Mouse (Mus musculus) limb, embryonic 11.5 days (tissue): ENCODE data around the gene Abca13. TPM values are rescaled to one million over a fixed set of nuclear protein-coding genes. Genes with fewer than 3 reads are reported as not detected.

Experiments used
- ATAC-seq: fragments of 200-750 bp; cut with Nextera tagmentation; 2 replicates; pipeline ENCODE4 v1.8.0; 2017; ENCODE audit warnings: low read depth; ENCODE audit not compliant: insufficient number of reproducible peaks, low FRiP score, low TSS enrichment
- DNase-seq: peaks from one replicate; pipeline ENCODE4 v3.0.0-alpha.2; 2015; ENCODE audit warnings: low spot score
- H3K27ac ChIP-seq: fragments of 300-500 bp; sonication (generic); replicated peaks from 2 replicates; pipeline ENCODE4 v1.5.1; 2014; ENCODE audit warnings: low read depth, mild to moderate bottlenecking, low read length
- H3K27me3 ChIP-seq: fragments of 300-500 bp; sonication (generic); 2 replicates; pipeline ENCODE4 v1.6.1; 2014; ENCODE audit warnings: mild to moderate bottlenecking, low read length, mixed read lengths; ENCODE audit not compliant: control insufficient read depth, insufficient read depth
- H3K36me3 ChIP-seq: fragments of 300-500 bp; sonication (generic); 2 replicates; pipeline ENCODE4 v1.6.1; 2014; ENCODE audit warnings: mild to moderate bottlenecking, low read length, moderate library complexity, mixed read lengths; ENCODE audit not compliant: control insufficient read depth, insufficient read depth
- H3K4me1 ChIP-seq: fragments of 300-500 bp; sonication (generic); 2 replicates; pipeline ENCODE4 v1.6.1; 2014; ENCODE audit warnings: low read length, mixed read lengths; ENCODE audit not compliant: control insufficient read depth, insufficient read depth
- H3K4me2 ChIP-seq: fragments of 300-500 bp; sonication (generic); 2 replicates; pipeline ENCODE4 v1.6.1; 2014; ENCODE audit warnings: low read depth, mild to moderate bottlenecking, moderate library complexity; ENCODE audit not compliant: severe bottlenecking
- H3K4me3 ChIP-seq: fragments of 300-500 bp; sonication (generic); 2 replicates; pipeline ENCODE4 v1.5.1; 2014; ENCODE audit warnings: low read depth, low read length
- H3K9ac ChIP-seq: fragments of 300-500 bp; sonication (generic); 2 replicates; pipeline ENCODE4 v1.6.1; 2014; ENCODE audit warnings: mild to moderate bottlenecking, low read length
- H3K9me3 ChIP-seq: fragments of 300-500 bp; sonication (generic); 2 replicates; pipeline ENCODE4 v1.6.1; 2016; ENCODE audit warnings: low read length; ENCODE audit not compliant: control insufficient read depth
- WGBS: fragments of 180-500 bp; shearing (Covaris S2); extraction: QIAGEN DNeasy Blood & Tissue Kit; methylation state at CpG from one replicate; pipeline ENCODE4 v1.1.7; 2014; 5-methylcytosine and 5-hydroxymethylcytosine counted together
- polyA plus RNA-seq: library from polyadenylated mRNA; unstranded; fragments of >200 nt; fragmentation: Nextera tagmentation; extraction: Ambion mirVana; gene quantifications from 2 replicates; pipeline ENCODE4 v1.2.1, GENCODE M21; 2014

Gene Abca13
- polyA plus RNA-seq, 1 experiment from 2014 or later = not detected

DNA sequence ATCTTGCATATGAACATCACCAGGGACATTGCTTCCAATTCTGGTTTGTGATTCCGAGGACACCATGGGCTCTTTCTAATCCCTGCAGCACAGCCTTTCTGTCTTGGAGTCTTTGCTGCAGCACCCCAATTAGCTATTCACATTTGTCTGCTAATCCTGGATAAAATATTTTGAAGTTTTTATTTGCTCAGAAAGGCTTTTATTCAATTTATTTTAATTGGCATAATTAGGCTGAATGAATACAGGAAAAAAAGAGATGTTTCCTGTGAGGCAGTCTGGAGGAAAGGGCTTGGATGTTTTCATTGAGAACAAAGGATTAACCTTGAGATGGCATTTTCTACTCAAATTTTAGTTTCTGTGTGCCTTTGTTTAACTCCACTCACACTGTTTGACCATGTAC lies 428.2 kb downstream of the Abca13 start:
- Histone ChIP-seq H3K9me3 (no peaks in the 10 kb centered on the region), H3K9ac (no peak overlapping the region), H3K36me3 (no peaks in the 10 kb centered on the region), H3K27ac (no peak overlapping the region), H3K4me3 (no peak overlapping the region), H3K4me2 (no peak overlapping the region), H3K27me3 (no peaks in the 10 kb centered on the region), H3K4me1 (no peaks in the 10 kb centered on the region)
- ATAC-seq (no peak), DNase-seq (no peak)
- WGBS = 69% methylated on average over 1 of the region's 1 CpGs

DNA sequence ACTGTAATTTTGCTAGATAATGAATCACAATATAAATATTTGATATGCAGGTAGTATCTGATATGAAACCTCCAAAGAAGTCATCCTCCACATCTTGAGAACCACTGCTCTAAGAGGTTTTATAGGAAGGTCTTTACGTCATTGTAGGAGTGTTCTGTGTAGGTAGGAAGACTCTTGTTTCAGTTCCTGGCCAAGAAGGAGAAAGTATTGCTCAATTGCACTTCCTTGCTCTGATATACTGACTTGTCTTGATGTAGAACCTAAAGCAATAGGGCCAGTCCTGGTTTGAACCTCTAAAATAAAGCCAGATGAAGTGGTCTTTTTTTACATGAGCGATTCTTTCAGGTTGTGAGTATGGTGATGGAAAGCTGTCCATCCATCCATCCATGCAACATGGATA lies 431.1 kb downstream of the Abca13 start:
- Histone ChIP-seq H3K27me3 (no peaks in the 10 kb centered on the region), H3K4me2 (no peak overlapping the region), H3K27ac (no peak overlapping the region), H3K36me3 (no peaks in the 10 kb centered on the region), H3K9ac (no peak overlapping the region), H3K4me3 (no peak overlapping the region), H3K9me3 (no peaks in the 10 kb centered on the region), H3K4me1 (no peaks in the 10 kb centered on the region)
- DNase-seq (no peak), ATAC-seq (no peak)
- WGBS = 82% methylated on average over 2 of the region's 2 CpGs

DNA sequence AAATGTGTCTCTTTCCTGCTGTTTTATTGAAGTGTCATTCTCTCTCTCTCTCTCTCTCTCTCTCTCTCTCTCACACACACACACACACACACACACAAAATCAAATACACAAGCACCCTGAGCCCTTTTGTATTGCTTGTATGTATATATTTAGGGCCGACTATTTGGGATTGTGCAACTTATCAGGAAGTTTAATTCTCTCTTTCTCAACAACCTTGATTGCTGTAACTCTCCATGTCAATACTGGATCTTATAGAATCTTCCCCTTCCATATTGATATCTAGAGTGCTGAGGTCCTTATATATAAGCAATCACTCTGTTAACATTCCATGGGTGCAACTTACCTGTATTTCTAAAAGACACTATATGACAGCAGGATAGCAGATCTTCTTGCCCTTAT lies 433.0 kb downstream of the Abca13 start:
- no peaks in the 10 kb centered on the region for H3K9me3 ChIP-seq
- no peak overlapping the region for H3K4me3 ChIP-seq
- DNase-seq (no peak), ATAC-seq (no peak)
- WGBS = 97% methylated on average over 1 of the region's 1 CpGs
- no peaks in the 10 kb centered on the region for H3K27me3 ChIP-seq
- H3K36me3 ChIP-seq = no peaks in the 10 kb centered on the region
- no peak overlapping the region for H3K27ac ChIP-seq
- H3K4me2 ChIP-seq = no peak overlapping the region
- H3K4me1 ChIP-seq = no peaks in the 10 kb centered on the region
- H3K9ac ChIP-seq = no peak overlapping the region

- DNase-seq (no peak), ATAC-seq (no peak)
- H3K36me3 ChIP-seq = no peaks in the 10 kb centered on the region
- H3K4me2 ChIP-seq = no peak overlapping the region
- WGBS = 96% methylated on average over 1 of the region's 1 CpGs
- no peaks in the 10 kb centered on the region for H3K27me3 ChIP-seq
- no peak overlapping the region for H3K27ac ChIP-seq
- H3K4me3 ChIP-seq = no peak overlapping the region
- H3K9me3 ChIP-seq = no peaks in the 10 kb centered on the region
- H3K9ac ChIP-seq = no peak overlapping the region
- H3K4me1 ChIP-seq = no peaks in the 10 kb centered on the region
These were observed 434.1 kb downstream of the Abca13 start for GRCm38 (mm10) chr11:9625812-9626211.

- Histone ChIP-seq H3K36me3 (no peaks in the 10 kb centered on the region), H3K9ac (no peak overlapping the region), H3K27me3 (no peaks in the 10 kb centered on the region), H3K4me2 (no peak overlapping the region), H3K27ac (no peak overlapping the region), H3K4me1 (no peaks in the 10 kb centered on the region), H3K9me3 (no peaks in the 10 kb centered on the region), H3K4me3 (no peak overlapping the region)
- ATAC-seq (no peak), DNase-seq (no peak)
- WGBS = 77% methylated on average over 3 of the region's 3 CpGs
These were observed 455.5 kb downstream of the Abca13 start for GRCm38 (mm10) chr11:9647272-9647671.

- no peak overlapping the region for H3K4me3 ChIP-seq
- WGBS = 68% methylated on average over 3 of the region's 3 CpGs
- no peaks in the 10 kb centered on the region for H3K9me3 ChIP-seq
- H3K4me1 ChIP-seq = no peaks in the 10 kb centered on the region
- H3K36me3 ChIP-seq = no peaks in the 10 kb centered on the region
- no peak overlapping the region for H3K9ac ChIP-seq
- no peaks in the 10 kb centered on the region for H3K27me3 ChIP-seq
- H3K27ac ChIP-seq = no peak overlapping the region
- no peak overlapping the region for H3K4me2 ChIP-seq
- no peak for ATAC-seq
- DNase-seq = no peak
These were observed 456.2 kb downstream of the Abca13 start for GRCm38 (mm10) chr11:9647991-9648390.

DNA sequence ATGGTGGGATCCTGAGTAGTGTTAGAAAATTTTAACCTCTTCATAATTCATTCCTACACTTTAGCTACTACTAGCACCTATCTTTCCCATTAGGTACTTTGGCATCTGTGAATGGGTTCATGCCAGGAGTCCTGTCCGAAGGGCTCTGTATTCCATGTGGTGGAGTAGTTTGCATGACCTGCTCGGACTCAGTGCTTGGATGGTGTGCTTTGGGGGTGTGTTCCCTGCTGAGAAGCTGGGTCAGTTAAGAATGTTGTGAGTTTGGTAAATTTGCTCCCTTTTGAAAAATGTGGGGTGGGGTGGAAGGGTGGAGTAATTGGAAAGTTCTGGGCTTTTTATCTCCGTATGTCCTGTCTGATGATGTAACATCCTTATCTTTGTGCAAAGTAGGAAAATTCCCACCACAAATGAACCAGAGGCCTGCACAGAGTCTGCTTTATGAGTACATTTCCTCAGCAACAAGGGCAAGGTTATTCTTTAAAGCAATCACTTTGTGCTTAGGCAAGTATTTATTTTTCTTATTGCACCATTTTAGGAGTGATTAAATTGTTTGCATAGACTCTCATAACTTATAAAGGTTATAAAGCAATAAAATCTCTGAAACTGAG lies 475.0 kb downstream of the Abca13 start:
- Histone ChIP-seq H3K36me3 (no peaks in the 10 kb centered on the region), H3K4me1 (no peaks in the 10 kb centered on the region), H3K9me3 (no peaks in the 10 kb centered on the region), H3K4me3 (no peak overlapping the region), H3K9ac (no peak overlapping the region), H3K27me3 (no peaks in the 10 kb centered on the region), H3K4me2 (no peak overlapping the region), H3K27ac (no peak overlapping the region)
- DNase-seq = no peak
- ATAC-seq = no peak
- 87% methylated on average over 3 of the region's 3 CpGs for WGBS

GRCm38 (mm10) chr11:9669430-9669829 lies 477.7 kb downstream of the Abca13 start:
- no peak overlapping the region for H3K4me3 ChIP-seq
- no peak for ATAC-seq
- H3K4me2 ChIP-seq = no peak overlapping the region
- no peaks in the 10 kb centered on the region for H3K36me3 ChIP-seq
- H3K27me3 ChIP-seq = no peaks in the 10 kb centered on the region
- no peaks in the 10 kb centered on the region for H3K4me1 ChIP-seq
- H3K9me3 ChIP-seq = no peaks in the 10 kb centered on the region
- H3K9ac ChIP-seq = no peak overlapping the region
- H3K27ac ChIP-seq = no peak overlapping the region
- DNase-seq = no peak
- 73% methylated on average over 1 of the region's 1 CpGs for WGBS

DNA sequence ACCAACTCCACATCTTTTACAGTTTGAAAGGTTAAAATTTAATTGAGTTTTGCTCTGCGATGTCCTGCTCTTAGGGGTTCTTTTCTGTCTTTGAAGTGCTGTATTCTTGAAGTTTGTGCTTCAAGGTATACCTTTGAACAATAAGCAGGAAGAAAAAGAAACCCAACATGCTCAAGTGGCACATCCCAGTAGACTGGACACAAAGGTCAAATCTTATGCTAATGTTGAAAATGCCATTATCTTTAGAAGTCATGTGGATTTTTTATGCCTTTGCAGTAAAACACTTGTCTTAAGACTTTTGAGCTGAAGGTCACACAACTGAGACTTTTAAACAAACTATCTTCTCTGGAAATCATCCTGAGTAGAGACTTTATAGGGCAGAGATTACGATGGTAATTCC lies 493.2 kb downstream of the Abca13 start:
- Histone ChIP-seq H3K4me2 (no peak overlapping the region), H3K9ac (no peak overlapping the region), H3K27me3 (no peaks in the 10 kb centered on the region), H3K36me3 (no peaks in the 10 kb centered on the region), H3K9me3 (no peaks in the 10 kb centered on the region), H3K27ac (no peak overlapping the region), H3K4me1 (no peaks in the 10 kb centered on the region), H3K4me3 (no peak overlapping the region)
- DNase-seq (no peak), ATAC-seq (no peak)
- 81% methylated on average over 2 of the region's 2 CpGs for WGBS
